Mouse (Mus musculus) ES-Bruce4 (cell line): Measurements from ENCODE around the gene Hps5.

Source experiments
- CTCF ChIP-seq: IDR thresholded peaks from one replicate; pipeline ENCODE4 v1.8.1; 2011; ENCODE audit warnings: low read depth, low read length
- POLR2A ChIP-seq: IDR thresholded peaks from one replicate; pipeline ENCODE4 v1.8.1; 2011; ENCODE audit warnings: low read length; ENCODE audit not compliant: insufficient read depth

GRCm38 (mm10) chr7:46838104-46838671 is 42.3 kb upstream of the Hps5 start:
- TF ChIP-seq CTCF: no peak
- no peak for TF ChIP-seq POLR2A
